Mouse (Mus musculus) MEL (cell line): ENCODE measurements at regions not wholly inside any gene's neighbourhood (a gene's known extent, or its start where the extent isn't known, plus 50 kb on each side); places are given as distances from the start of the nearest gene placed in this dataset.

Source experiments
- BHLHE40 ChIP-seq: IDR thresholded peaks from 2 replicates; pipeline ENCODE4 v1.6.1; 2012; ENCODE audit warnings: low read depth, mild to moderate bottlenecking, inconsistent platforms, low read length, improper control_type of control experiment, borderline replicate concordance
- CTCF ChIP-seq, 3 experiments: IDR thresholded peaks in 2 of 3; conservative IDR thresholded peaks in 1 of 3; 2 replicates each; pipeline ENCODE4 v1.5.1; 2011 to 2012; ENCODE audit warnings: low read length in 3 of 3, low read depth in 2 of 3, mild to moderate bottlenecking in 2 of 3, improper control_type of control experiment in 1 of 3, inconsistent platforms in 1 of 3, mixed read lengths in 1 of 3, moderate library complexity in 1 of 3; ENCODE audit not compliant: control insufficient read depth in 1 of 3, insufficient read depth in 1 of 3, poor library complexity in 1 of 3, severe bottlenecking in 1 of 3
- EP300 ChIP-seq, 2 experiments: IDR thresholded peaks; 2 replicates each; pipeline ENCODE4 v1.6.1; 2011; ENCODE audit warnings: improper control_type of control experiment in 2 of 2, low read length in 2 of 2, low read depth in 1 of 2, mild to moderate bottlenecking in 1 of 2
- MAFK ChIP-seq: IDR thresholded peaks from 2 replicates; pipeline ENCODE4 v1.6.1; 2011; ENCODE audit warnings: low read depth, mild to moderate bottlenecking, low read length, improper control_type of control experiment, borderline replicate concordance
- MAX ChIP-seq: IDR thresholded peaks from 2 replicates; pipeline ENCODE4 v1.6.1; 2011; ENCODE audit warnings: low read length, improper control_type of control experiment
- POLR2A ChIP-seq, 2 experiments: IDR thresholded peaks; 2 replicates each; pipeline ENCODE4 v1.6.1; 2011 to 2012; ENCODE audit warnings: low read length in 2 of 2, mild to moderate bottlenecking in 2 of 2, control low read depth in 1 of 2, improper control_type of control experiment in 1 of 2, low read depth in 1 of 2, moderate library complexity in 1 of 2; ENCODE audit not compliant: control insufficient read depth in 1 of 2, insufficient read depth in 1 of 2, poor library complexity in 1 of 2
- POLR2AphosphoS2 ChIP-seq: IDR thresholded peaks from 2 replicates; pipeline ENCODE4 v1.6.1; 2011; ENCODE audit warnings: low read length, improper control_type of control experiment
- ZMIZ1 ChIP-seq: IDR thresholded peaks from 2 replicates; pipeline ENCODE4 v1.6.1; 2012; ENCODE audit warnings: low read depth, mild to moderate bottlenecking, inconsistent platforms, low read length, improper control_type of control experiment, moderate library complexity

- TF ChIP-seq BHLHE40 (no peak), ZMIZ1 (no peak), POLR2AphosphoS2 (no peak), MAFK (no peak), POLR2A (IDR thresholded peaks at IDR 0.05; ENCODE audit: control insufficient read depth in 1 of 2, insufficient read depth in 1 of 2, low read depth in 1 of 2, low read length in 2 of 2, poor library complexity in 1 of 2) (no peak), CTCF (IDR thresholded peaks at IDR 0.05 in 2 of 3, conservative IDR thresholded peaks at IDR 0.05 in 1 of 3; ENCODE audit: control insufficient read depth in 1 of 3, insufficient read depth in 1 of 3, low read depth in 2 of 3, low read length in 3 of 3, poor library complexity in 1 of 3, severe bottlenecking in 1 of 3) (no peak), MAX (no peak), EP300 (IDR thresholded peaks at IDR 0.05; ENCODE audit: low read depth in 1 of 2, low read length in 2 of 2) (no peak)
These were observed 292.9 kb upstream of the Gpc6 start for GRCm38 (mm10) chr14:116632181-116632580.
